Mouse (Mus musculus) forebrain, embryonic 12.5 days (tissue): ENCODE results near the gene Slc38a10. TPM values are rescaled to one million over a fixed set of nuclear protein-coding genes. Genes with fewer than 3 reads are reported as not detected.

ENCODE experiments used
- ATAC-seq: fragments of 200-750 bp; cut with Nextera tagmentation; 2 replicates; pipeline ENCODE4 v1.8.0; 2017; ENCODE audit warnings: moderate TSS enrichment; ENCODE audit not compliant: low FRiP score
- H3K27ac ChIP-seq: fragments of 300-500 bp; sonication (generic); 2 replicates; pipeline ENCODE4 v1.5.1; 2016; ENCODE audit warnings: mild to moderate bottlenecking
- H3K27me3 ChIP-seq: fragments of 300-500 bp; sonication (generic); 2 replicates; pipeline ENCODE4 v1.6.1; 2016; ENCODE audit warnings: mild to moderate bottlenecking
- H3K36me3 ChIP-seq: fragments of 300-500 bp; sonication (generic); replicated peaks from 2 replicates; pipeline ENCODE4 v1.6.1; 2016; ENCODE audit warnings: mild to moderate bottlenecking
- H3K4me1 ChIP-seq: fragments of 300-500 bp; sonication (generic); 2 replicates; pipeline ENCODE4 v1.6.1; 2016
- H3K4me2 ChIP-seq: fragments of 300-500 bp; sonication (generic); 2 replicates; pipeline ENCODE4 v1.6.1; 2016; ENCODE audit warnings: mild to moderate bottlenecking, moderate library complexity
- H3K4me3 ChIP-seq: fragments of 300-500 bp; sonication (generic); replicated peaks from 2 replicates; pipeline ENCODE4 v1.5.1; 2016; ENCODE audit warnings: mild to moderate bottlenecking
- H3K9ac ChIP-seq: fragments of 300-500 bp; sonication (generic); 2 replicates; pipeline ENCODE4 v1.6.1; 2016; ENCODE audit warnings: mild to moderate bottlenecking
- H3K9me3 ChIP-seq: fragments of 300-500 bp; sonication (generic); 2 replicates; pipeline ENCODE4 v1.6.1; 2016
- WGBS: fragments of 180-500 bp; shearing (Covaris S2); methylation state at CpG from one replicate; pipeline ENCODE4 v1.1.7; 2016; 5-methylcytosine and 5-hydroxymethylcytosine counted together
- polyA plus RNA-seq: library from polyadenylated mRNA; unstranded; fragments of >200 nt; fragmentation: Nextera tagmentation; extraction: Ambion mirVana; gene quantifications from 2 replicates; pipeline ENCODE4 v1.2.1, GENCODE M21; 2016

The Slc38a10 gene
- polyA plus RNA-seq, 1 experiment from 2014 or later = 88.6 TPM

- Histone ChIP-seq H3K36me3 (peaks cover 3% of the 10 kb centered on the region), H3K9ac (peak overlapping the region; percentile 99), H3K9me3 (no peaks in the 10 kb centered on the region), H3K27me3 (no peaks in the 10 kb centered on the region), H3K4me1 (peaks cover 66% of the 10 kb centered on the region), H3K27ac (peak overlapping the region; percentile 97), H3K4me3 (peak overlapping the region; percentile 90), H3K4me2 (peak overlapping the region; percentile 99)
- no peak for ATAC-seq
- WGBS = 3% methylated on average over 18 of the region's 18 CpGs
These were observed 35.1 kb upstream of the Slc38a10 start for GRCm38 (mm10) chr11:120186145-120186740.

GRCm38 (mm10) chr11:120185316-120186141 lies 34.4 kb upstream of the Slc38a10 start:
- ATAC-seq = no peak
- Histone ChIP-seq H3K4me2 (peak overlapping the region; percentile 99), H3K9me3 (no peaks in the 10 kb centered on the region), H3K9ac (peak overlapping the region; percentile 99), H3K4me3 (peak overlapping the region; percentile 90), H3K27me3 (no peaks in the 10 kb centered on the region), H3K36me3 (peaks cover 3% of the 10 kb centered on the region), H3K4me1 (peaks cover 61% of the 10 kb centered on the region), H3K27ac (peak overlapping the region; percentile 97)
- WGBS = under 1% methylated on average over 54 of the region's 54 CpGs

GRCm38 (mm10) chr11:120184371-120185315 lies 33.5 kb upstream of the Slc38a10 start:
- Histone ChIP-seq H3K27ac (peak overlapping the region; percentile 97), H3K4me2 (peak overlapping the region; percentile 99), H3K9ac (peak overlapping the region; percentile 99), H3K9me3 (no peaks in the 10 kb centered on the region), H3K4me1 (peaks cover 57% of the 10 kb centered on the region), H3K27me3 (no peaks in the 10 kb centered on the region), H3K4me3 (peak overlapping the region; percentile 90), H3K36me3 (peaks cover 3% of the 10 kb centered on the region)
- ATAC-seq = 0 out of 2 replicates have a peak, but pooled peaks have one; percentile 25
- 2% methylated on average over 16 of the region's 16 CpGs for WGBS

DNA sequence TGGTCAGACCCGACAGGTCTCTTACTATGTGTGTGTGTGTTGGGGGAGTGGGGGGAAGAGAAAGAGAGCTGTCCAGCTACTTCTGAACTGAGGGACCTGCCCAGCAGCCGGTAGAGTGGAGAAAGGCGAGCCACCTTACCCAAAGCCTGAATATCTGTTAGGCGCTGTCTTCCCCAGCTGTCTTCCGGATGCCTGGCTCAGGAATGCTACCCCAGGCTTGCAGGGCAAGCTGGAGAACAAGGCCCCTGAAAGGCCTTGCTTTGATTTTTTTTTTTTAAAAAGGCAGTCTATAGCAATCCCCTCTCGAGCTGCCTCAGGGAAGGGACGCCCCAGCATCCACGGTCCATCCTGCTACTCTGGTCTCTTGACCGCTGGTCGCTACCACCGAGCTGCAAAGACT lies 32.6 kb upstream of the Slc38a10 start:
- WGBS = 18% methylated on average over 11 of the region's 11 CpGs
- H3K27me3 ChIP-seq = no peaks in the 10 kb centered on the region
- peaks cover 3% of the 10 kb centered on the region for H3K36me3 ChIP-seq
- H3K9me3 ChIP-seq = no peaks in the 10 kb centered on the region
- no peak for ATAC-seq
- peak overlapping the region; percentile 97 for H3K27ac ChIP-seq
- 0 out of 2 replicates have a peak overlapping the region, but pooled peaks have one; percentile 90 for H3K4me3 ChIP-seq
- peak overlapping the region; percentile 99 for H3K9ac ChIP-seq
- H3K4me1 ChIP-seq = peaks cover 60% of the 10 kb centered on the region
- peak overlapping the region; percentile 99 for H3K4me2 ChIP-seq

DNA sequence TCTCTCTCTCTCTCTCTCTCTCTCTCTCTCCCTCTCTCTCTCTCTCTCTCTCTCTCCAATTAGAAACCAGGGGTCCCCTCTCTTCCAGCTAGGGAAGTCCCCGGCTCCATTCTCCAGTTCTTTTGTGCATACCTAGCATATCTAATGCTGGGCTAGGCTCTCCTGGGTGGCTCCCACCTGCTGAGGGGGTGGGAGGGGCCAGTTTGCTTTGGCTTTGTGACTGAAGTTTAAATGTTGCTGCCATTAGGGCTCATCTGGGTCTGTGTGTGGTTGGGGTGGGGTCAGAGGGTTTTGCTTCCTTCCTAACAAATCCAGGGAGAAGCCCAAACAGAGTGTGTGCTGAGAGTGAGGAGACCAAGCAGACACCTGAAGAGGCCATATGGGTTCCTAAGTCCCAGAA lies 32.0 kb upstream of the Slc38a10 start:
- WGBS = 13% methylated on average over 1 of the region's 1 CpGs
- Histone ChIP-seq H3K27me3 (no peaks in the 10 kb centered on the region), H3K4me3 (no peak overlapping the region), H3K27ac (peak overlapping the region; percentile 97), H3K9me3 (no peaks in the 10 kb centered on the region), H3K36me3 (peaks cover 3% of the 10 kb centered on the region), H3K4me2 (peak overlapping the region; percentile 99; the same call in 1 of the 2 replicates), H3K4me1 (peaks cover 60% of the 10 kb centered on the region), H3K9ac (peak overlapping the region; percentile 99)
- ATAC-seq = no peak

DNA sequence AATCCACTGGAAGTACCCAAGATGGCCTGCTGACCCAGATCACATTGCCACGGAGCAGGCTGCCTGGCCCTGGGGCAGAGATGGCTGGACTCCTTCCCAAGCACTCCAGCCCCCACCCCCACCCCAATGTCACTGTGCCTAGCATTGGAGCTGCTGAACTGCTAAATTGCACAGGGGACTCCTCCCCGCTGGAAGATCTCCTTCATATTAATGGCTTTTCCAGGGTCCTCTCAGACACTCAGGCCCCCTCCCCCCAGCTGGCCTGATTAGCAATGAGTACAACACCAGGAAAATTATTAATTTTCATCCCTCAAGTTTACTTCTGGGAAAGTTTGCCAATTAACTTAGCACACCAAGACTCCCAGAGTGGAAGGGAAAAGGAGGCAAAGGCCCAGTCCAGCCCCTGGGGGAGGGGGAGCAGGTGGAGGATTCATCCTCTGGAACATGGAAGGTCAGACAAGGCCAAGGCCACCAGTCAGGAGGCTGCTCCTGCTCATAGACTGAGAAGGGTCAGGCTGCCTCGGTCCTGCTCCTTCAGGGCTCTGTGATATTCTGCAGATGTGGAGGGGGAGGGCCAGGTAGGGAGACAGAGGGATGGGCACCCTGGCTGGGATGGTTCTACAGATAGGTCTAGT lies 31.4 kb upstream of the Slc38a10 start:
- ATAC-seq = no peak
- Histone ChIP-seq H3K27ac (peak overlapping the region; percentile 97; the same call in 1 of the 2 replicates), H3K9ac (0 out of 2 replicates have a peak overlapping the region, but pooled peaks have one; percentile 1), H3K4me3 (no peak overlapping the region), H3K9me3 (no peaks in the 10 kb centered on the region), H3K36me3 (peaks cover 3% of the 10 kb centered on the region), H3K27me3 (no peaks in the 10 kb centered on the region), H3K4me1 (peaks cover 60% of the 10 kb centered on the region), H3K4me2 (no peak overlapping the region)
- 39% methylated on average over 3 of the region's 3 CpGs for WGBS

GRCm38 (mm10) chr11:120181379-120181778 lies 30.2 kb upstream of the Slc38a10 start:
- Histone ChIP-seq H3K27me3 (no peaks in the 10 kb centered on the region), H3K27ac (no peak overlapping the region)

GRCm38 (mm10) chr11:120179374-120179773 lies 28.2 kb upstream of the Slc38a10 start:
- Histone ChIP-seq H3K27me3 (no peaks in the 10 kb centered on the region), H3K9ac (no peak overlapping the region), H3K4me3 (no peak overlapping the region), H3K9me3 (no peaks in the 10 kb centered on the region), H3K4me2 (no peak overlapping the region), H3K27ac (no peak overlapping the region), H3K4me1 (peaks cover 36% of the 10 kb centered on the region), H3K36me3 (no peaks in the 10 kb centered on the region)
- 49% methylated on average over 4 of the region's 4 CpGs for WGBS
- no peak for ATAC-seq

More at GRCm38 (mm10) chr11:120181379-120181778, 30.2 kb upstream of the Slc38a10 start:
- no peak overlapping the region for H3K9ac ChIP-seq
- H3K9me3 ChIP-seq = no peaks in the 10 kb centered on the region
- H3K36me3 ChIP-seq = no peaks in the 10 kb centered on the region
- peaks cover 56% of the 10 kb centered on the region for H3K4me1 ChIP-seq
- no peak overlapping the region for H3K4me3 ChIP-seq
- ATAC-seq = no peak
- H3K4me2 ChIP-seq = no peak overlapping the region
- WGBS = 72% methylated on average over 3 of the region's 3 CpGs

- 78% methylated on average over 4 of the region's 4 CpGs for WGBS
- no peaks in the 10 kb centered on the region for H3K36me3 ChIP-seq
- no peak for ATAC-seq
- no peaks in the 10 kb centered on the region; the same call in 1 of the 2 replicates for H3K27me3 ChIP-seq
- 0 out of 2 replicates have a peak, but pooled peaks cover 4% of the 10 kb centered on the region for H3K4me1 ChIP-seq
- H3K4me3 ChIP-seq = no peak overlapping the region
- no peak overlapping the region for H3K9ac ChIP-seq
- H3K4me2 ChIP-seq = no peak overlapping the region
- no peaks in the 10 kb centered on the region for H3K9me3 ChIP-seq
- H3K27ac ChIP-seq = 0 out of 2 replicates have a peak overlapping the region, but pooled peaks have one; percentile 13
These were observed 24.8 kb upstream of the Slc38a10 start for GRCm38 (mm10) chr11:120175948-120176347.

GRCm38 (mm10) chr11:120173213-120173612 lies 22.1 kb upstream of the Slc38a10 start:
- H3K4me1 ChIP-seq = peaks cover 19% of the 10 kb centered on the region
- ATAC-seq = no peak
- H3K27ac ChIP-seq = no peak overlapping the region
- WGBS = 84% methylated on average over 14 of the region's 14 CpGs
- no peak overlapping the region for H3K4me3 ChIP-seq
- H3K9me3 ChIP-seq = no peaks in the 10 kb centered on the region
- no peaks in the 10 kb centered on the region for H3K36me3 ChIP-seq
- no peak overlapping the region for H3K9ac ChIP-seq
- no peaks in the 10 kb centered on the region; the same call in 1 of the 2 replicates for H3K27me3 ChIP-seq
- H3K4me2 ChIP-seq = no peak overlapping the region

- H3K27ac ChIP-seq = no peak overlapping the region
- 49% methylated on average over 8 of the region's 8 CpGs for WGBS
- H3K9ac ChIP-seq = no peak overlapping the region
- no peaks in the 10 kb centered on the region for H3K9me3 ChIP-seq
- peaks cover 39% of the 10 kb centered on the region for H3K4me1 ChIP-seq
- peaks cover 3% of the 10 kb centered on the region; the same call in 1 of the 2 replicates for H3K27me3 ChIP-seq
- H3K4me3 ChIP-seq = no peak overlapping the region
- no peak overlapping the region for H3K4me2 ChIP-seq
- no peaks in the 10 kb centered on the region for H3K36me3 ChIP-seq
- ATAC-seq = no peak
These were observed 20.0 kb upstream of the Slc38a10 start for GRCm38 (mm10) chr11:120171168-120171567.
